Mouse (Mus musculus) E14TG2a.4 (cell line): Measurements from ENCODE around the gene Npy4r.

Experiments
- H3K27me3 ChIP-seq: 2 replicates; pipeline ENCODE4 v1.6.1; 2014; ENCODE audit warnings: low read length, control low read depth; ENCODE audit not compliant: insufficient read depth
- H3K36me3 ChIP-seq: 2 replicates; pipeline ENCODE4 v1.6.1; 2014; ENCODE audit warnings: low read length, control low read depth; ENCODE audit not compliant: insufficient read depth
- H3K4me1 ChIP-seq: replicated peaks from 2 replicates; pipeline ENCODE4 v1.6.1; 2014; ENCODE audit warnings: low read depth, low read length, control low read depth
- H3K4me3 ChIP-seq: replicated peaks from 2 replicates; pipeline ENCODE4 v1.5.1; 2014; ENCODE audit warnings: mild to moderate bottlenecking, low read length
- H3K9me3 ChIP-seq: 2 replicates; pipeline ENCODE4 v1.6.1; 2014; ENCODE audit warnings: low read length, control low read depth
- CTCF ChIP-seq: conservative IDR thresholded peaks from 2 replicates; pipeline ENCODE4 v1.5.1; 2014; ENCODE audit warnings: low read length
- NANOG ChIP-seq: IDR thresholded peaks from 2 replicates; pipeline ENCODE4 v1.6.1; 2014; ENCODE audit warnings: borderline replicate concordance, low read length, mixed read lengths
- POU5F1 ChIP-seq: IDR thresholded peaks from 2 replicates; pipeline ENCODE4 v1.6.1; 2014; ENCODE audit warnings: low read length, borderline replicate concordance

The Npy4r gene

DNA sequence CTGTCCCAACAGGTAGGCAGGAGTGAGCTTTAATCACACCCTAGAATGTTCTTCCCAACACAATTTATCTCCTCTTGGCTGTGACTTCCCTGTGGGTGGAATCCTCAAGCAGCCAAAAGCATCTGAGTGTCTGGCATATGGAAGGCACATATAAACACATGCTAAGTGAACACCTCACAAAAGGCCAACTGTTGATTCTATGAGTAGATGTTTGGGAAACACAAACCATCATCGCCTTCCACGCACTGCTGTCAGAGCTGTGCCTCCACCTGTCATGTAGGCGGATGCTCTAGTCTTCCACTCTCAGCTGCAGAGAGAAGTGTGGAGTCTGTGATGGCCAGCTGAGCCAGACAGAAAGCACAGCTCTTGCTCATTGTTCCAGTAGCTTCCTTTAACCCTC, 27.1 kb upstream of the Npy4r start:
- no peak for TF ChIP-seq POU5F1
- no peak for TF ChIP-seq NANOG
- TF ChIP-seq CTCF = no peak
- Histone ChIP-seq H3K27me3 (peaks cover 5% of the 10 kb centered on the region; the same call in 1 of the 2 replicates), H3K9me3 (peaks cover 4% of the 10 kb centered on the region; the same call in 1 of the 2 replicates), H3K4me3 (no peak overlapping the region), H3K4me1 (no peaks in the 10 kb centered on the region), H3K36me3 (no peaks in the 10 kb centered on the region)

DNA sequence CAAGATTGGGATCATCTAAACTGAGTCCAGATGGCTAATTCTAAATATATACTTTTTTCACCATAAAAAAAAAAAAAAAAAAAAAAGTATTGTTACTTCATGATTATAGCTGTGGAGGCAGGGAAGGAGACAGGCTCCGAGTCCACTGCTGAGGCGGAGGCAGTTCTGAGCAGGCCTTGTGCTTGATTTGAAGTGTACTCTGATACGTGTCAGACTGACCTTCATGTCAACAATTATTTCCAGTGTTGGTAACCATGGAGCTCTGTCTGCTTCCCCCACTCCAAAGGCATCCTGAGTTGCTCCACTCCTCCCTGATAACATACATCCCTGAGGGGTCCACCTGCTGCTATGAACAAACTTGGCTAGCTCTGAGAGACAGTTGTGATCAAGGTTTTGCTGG, 18.8 kb upstream of the Npy4r start:
- Histone ChIP-seq H3K4me3 (no peak overlapping the region), H3K4me1 (no peaks in the 10 kb centered on the region), H3K9me3 (no peaks in the 10 kb centered on the region), H3K36me3 (no peaks in the 10 kb centered on the region), H3K27me3 (no peaks in the 10 kb centered on the region; the same call in 1 of the 2 replicates)
- TF ChIP-seq NANOG (no peak), POU5F1 (no peak), CTCF (no peak)

DNA sequence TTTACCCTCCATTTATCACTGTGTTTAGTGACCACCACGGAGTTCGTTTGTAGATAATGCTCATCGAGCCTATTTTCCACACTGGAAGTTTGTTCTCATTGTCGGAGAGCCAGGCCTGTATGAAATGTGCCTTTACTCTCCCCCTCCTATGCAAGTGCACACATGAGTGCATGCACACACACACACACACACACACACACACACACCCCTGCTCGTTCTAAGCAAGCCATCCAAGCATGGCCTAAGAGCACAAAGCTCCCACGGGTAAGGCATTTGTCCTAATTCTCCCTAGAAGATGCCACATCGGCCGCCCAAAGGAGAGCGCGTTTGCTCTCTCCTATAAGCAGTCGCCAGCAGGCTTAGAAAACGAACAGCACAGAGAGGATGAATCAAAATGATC, 3.5 kb upstream of the Npy4r start:
- TF ChIP-seq POU5F1 = no peak
- TF ChIP-seq CTCF = no peak
- no peak for TF ChIP-seq NANOG
- peaks cover 15% of the 10 kb centered on the region for H3K4me1 ChIP-seq
- no peaks in the 10 kb centered on the region for H3K9me3 ChIP-seq
- H3K4me3 ChIP-seq = no peak overlapping the region
- H3K36me3 ChIP-seq = no peaks in the 10 kb centered on the region
- peaks cover 12% of the 10 kb centered on the region for H3K27me3 ChIP-seq

DNA sequence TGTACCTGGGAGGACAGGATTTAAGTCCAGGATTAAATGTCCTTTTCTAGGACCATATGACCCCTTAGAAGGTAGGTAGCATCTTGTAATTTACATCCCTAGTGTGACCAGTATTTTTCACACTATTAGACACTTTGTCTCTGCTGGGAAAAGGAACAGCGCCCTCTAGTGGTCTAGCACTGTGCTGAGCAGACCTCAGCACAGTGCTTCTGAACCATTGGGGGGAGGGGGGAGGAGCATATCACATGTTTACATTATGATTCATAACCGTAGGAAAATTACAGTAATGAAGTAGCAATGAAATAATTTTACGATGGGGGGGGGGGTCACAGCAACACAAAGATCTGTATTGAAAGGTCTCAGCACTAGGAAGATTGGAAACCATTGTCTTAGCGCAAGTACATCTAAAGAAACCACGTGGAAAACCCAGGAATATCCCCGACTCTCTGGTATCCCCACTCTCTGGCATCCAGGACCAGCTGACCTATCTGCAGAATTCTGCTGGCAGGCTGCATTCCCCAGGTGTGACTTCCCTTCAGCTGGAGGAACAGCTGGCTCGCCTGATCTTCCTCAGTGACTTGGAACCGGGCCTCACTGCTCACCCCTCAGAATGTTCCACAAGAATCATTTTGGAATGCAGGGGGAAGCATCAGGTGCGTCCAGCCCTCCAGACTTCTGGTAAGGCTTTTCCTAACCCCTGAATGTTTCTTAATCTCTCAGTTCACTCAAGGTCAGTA, 2.5 kb upstream of the Npy4r start:
- Histone ChIP-seq H3K27me3 (peaks cover 20% of the 10 kb centered on the region), H3K36me3 (no peaks in the 10 kb centered on the region), H3K4me3 (no peak overlapping the region), H3K4me1 (peaks cover 15% of the 10 kb centered on the region), H3K9me3 (no peaks in the 10 kb centered on the region)
- TF ChIP-seq CTCF (peak; percentile 76), NANOG (no peak)

DNA sequence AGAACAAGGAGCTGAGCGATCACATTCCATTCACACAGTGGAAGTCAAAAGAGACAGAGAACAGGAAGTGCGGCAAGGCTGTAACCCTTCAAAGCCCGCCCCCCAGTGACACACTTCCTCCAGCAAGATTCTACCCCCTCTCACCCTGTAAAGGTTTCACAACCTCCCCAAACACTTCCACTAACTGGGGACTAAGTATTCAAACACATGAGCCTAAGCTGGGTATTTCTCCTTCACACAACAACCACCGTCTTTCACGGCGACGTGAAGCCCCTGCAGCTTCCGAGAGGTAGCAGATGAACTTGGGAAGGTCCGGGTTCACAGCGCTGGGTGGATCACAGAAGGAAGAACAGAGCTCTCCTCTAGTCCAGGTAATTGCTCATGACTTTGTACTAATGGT, 9.4 kb downstream of the Npy4r start:
- H3K4me1 ChIP-seq = no peaks in the 10 kb centered on the region
- no peaks in the 10 kb centered on the region for H3K9me3 ChIP-seq
- TF ChIP-seq NANOG (no peak), POU5F1 (no peak), CTCF (no peak)
- no peaks in the 10 kb centered on the region for H3K27me3 ChIP-seq
- no peak overlapping the region for H3K4me3 ChIP-seq
- no peaks in the 10 kb centered on the region for H3K36me3 ChIP-seq

DNA sequence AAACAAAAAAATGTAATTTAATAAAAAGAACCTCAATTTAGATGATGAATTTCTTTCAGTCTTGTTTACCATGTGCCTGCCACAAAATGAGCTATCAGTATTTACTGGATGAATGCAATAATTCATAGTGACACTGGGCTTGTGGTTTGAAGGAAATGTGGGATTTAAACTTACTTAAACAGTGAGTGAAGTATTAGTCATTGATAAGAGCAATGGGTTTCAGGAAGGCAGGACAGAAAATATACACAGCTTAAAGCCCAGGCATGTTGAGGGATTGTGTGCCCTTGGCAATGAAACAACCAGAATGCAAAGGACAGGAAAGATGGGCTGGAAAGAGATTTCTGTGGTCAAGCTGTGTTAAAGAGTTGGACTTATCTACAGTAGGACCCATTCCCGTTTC, 10.0 kb downstream of the Npy4r start:
- H3K4me1 ChIP-seq = no peaks in the 10 kb centered on the region
- H3K27me3 ChIP-seq = no peaks in the 10 kb centered on the region
- no peaks in the 10 kb centered on the region for H3K36me3 ChIP-seq
- H3K4me3 ChIP-seq = no peak overlapping the region
- H3K9me3 ChIP-seq = no peaks in the 10 kb centered on the region
- TF ChIP-seq POU5F1 = no peak

DNA sequence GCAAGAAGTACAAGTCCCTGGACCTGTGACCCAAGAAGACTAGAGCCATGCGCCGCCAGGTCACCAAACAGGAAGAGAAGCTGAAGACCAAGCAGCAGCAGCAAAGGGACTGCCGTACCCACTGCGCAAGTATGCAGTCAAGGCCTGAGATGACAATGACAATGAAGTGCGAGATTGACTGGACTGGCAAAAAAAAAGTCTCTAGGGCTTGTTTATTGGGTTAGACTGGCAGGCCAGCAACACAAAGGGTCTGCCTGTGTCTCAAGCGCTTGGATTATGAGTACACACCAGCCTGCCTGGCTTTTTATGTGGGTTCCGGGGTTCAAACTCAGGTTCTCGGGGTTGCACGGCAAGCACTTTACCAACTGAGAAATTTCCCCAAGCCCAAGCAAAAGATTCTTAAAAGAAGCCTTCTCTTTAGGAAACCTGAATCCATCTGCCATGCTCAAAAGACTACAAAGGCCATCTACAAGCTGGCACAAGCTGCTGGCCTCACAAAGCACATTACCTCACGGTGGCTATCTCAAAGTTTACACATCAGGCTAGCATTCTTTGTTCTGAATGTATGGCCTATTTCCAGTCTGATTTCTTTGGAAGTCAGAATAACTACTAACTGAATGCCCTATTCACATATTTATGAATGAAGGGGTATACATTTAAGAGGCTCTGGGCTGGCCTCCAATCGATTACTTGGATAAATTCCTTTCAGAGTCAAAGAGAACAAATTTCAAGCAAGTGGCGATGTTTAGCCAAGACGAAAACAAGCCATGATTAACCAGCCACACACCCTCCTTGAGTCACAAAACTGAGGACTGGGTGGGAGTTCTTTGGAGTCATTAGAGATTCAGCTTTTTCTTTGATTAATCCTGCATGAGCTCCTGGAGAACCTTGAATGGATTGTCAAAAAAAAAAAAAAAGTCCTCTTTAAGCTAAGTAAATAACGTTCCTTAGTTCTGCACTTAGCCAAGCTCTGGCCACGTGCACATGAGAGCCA, 12.3 kb downstream of the Npy4r start:
- H3K27me3 ChIP-seq = no peaks in the 10 kb centered on the region
- no peak for TF ChIP-seq POU5F1
- no peak for TF ChIP-seq NANOG
- TF ChIP-seq CTCF = no peak
- H3K4me1 ChIP-seq = no peaks in the 10 kb centered on the region
- no peaks in the 10 kb centered on the region for H3K36me3 ChIP-seq
- H3K4me3 ChIP-seq = no peak overlapping the region
- H3K9me3 ChIP-seq = no peaks in the 10 kb centered on the region

DNA sequence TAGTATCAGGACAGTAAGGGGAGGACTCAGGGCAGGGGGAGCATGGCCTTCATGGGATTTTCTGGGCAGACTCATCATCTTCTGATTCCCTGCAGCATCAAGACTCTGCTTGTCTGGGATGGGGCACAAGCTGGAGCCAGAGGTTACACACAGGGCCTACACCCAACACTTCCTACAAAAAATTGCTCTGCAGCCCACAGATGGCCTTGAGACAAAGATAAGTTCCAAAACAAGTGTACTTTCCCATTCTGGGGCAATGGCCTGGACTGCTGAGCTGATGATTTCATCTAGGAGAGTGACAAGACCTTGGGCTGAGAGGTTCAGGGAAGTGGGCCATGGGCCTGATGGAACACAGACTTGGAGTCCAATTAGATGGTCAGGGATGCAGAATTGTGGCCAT, 16.9 kb downstream of the Npy4r start:
- Histone ChIP-seq H3K27me3 (no peaks in the 10 kb centered on the region), H3K4me3 (no peak overlapping the region), H3K9me3 (no peaks in the 10 kb centered on the region), H3K4me1 (no peaks in the 10 kb centered on the region), H3K36me3 (no peaks in the 10 kb centered on the region)
- TF ChIP-seq NANOG = no peak
- no peak for TF ChIP-seq POU5F1
- no peak for TF ChIP-seq CTCF
